Mouse (Mus musculus): ENCODE measurements around the gene Ppp1r11.

Gene Ppp1r11

GRCm38 (mm10) chr17:36958884-36959283 lies 7.3 kb upstream of the Ppp1r11 start:
- DNase-seq, result peak in 1 of 2 experiments; percentile 23

- peak; percentile 93 to 95 for DNase-seq
Observed at GRCm38 (mm10) chr17:36957999-36958743, 6.6 kb upstream of the Ppp1r11 start, which contains the start of the genes Znrd1 and Znrd1as. Gene Znrd1 (minus strand): TSS chr17:36958559. Gene Znrd1as (plus strand): TSS chr17:36958592.

GRCm38 (mm10) chr17:36953062-36953461 lies 1.5 kb upstream of the Ppp1r11 start:
- no peak for DNase-seq

GRCm38 (mm10) chr17:36952631-36953030 lies 1.1 kb upstream of the Ppp1r11 start:
- DNase-seq, result no peak

- no peak for DNase-seq
Observed at GRCm38 (mm10) chr17:36949265-36949664, 2.3 kb downstream of the Ppp1r11 start.

- no peak for DNase-seq
Observed at GRCm38 (mm10) chr17:36948286-36948685, 3.3 kb downstream of the Ppp1r11 start.

- DNase-seq, result peak; percentile 76 to 79
Observed at GRCm38 (mm10) chr17:36947051-36947819, 4.3 kb downstream of the Ppp1r11 start.

- peak in 1 of 2 experiments; percentile 38 for DNase-seq
Observed at GRCm38 (mm10) chr17:36944121-36944775, 7.3 kb downstream of the Ppp1r11 start.

- no peak for DNase-seq
Observed at GRCm38 (mm10) chr17:36943691-36944090, 7.8 kb downstream of the Ppp1r11 start.

GRCm38 (mm10) chr17:36942791-36943471 lies 8.6 kb downstream of the Ppp1r11 start, which contains the start of gene Rnf39:
Gene Rnf39 (plus strand): TSS chr17:36942918.
- DNase-seq, result peak; percentile 36 to 38

- peak; percentile 74 to 78 for DNase-seq
Observed at GRCm38 (mm10) chr17:36942391-36942790, 9.2 kb downstream of the Ppp1r11 start.

- no peak for DNase-seq
Observed at GRCm38 (mm10) chr17:36938056-36938455, 13.5 kb downstream of the Ppp1r11 start.

- DNase-seq, result no peak
Observed at GRCm38 (mm10) chr17:36931806-36932205, 19.7 kb downstream of the Ppp1r11 start.

- no peak for DNase-seq
Observed at GRCm38 (mm10) chr17:36931130-36931529, 20.4 kb downstream of the Ppp1r11 start.

GRCm38 (mm10) chr17:36930233-36930632 lies 21.3 kb downstream of the Ppp1r11 start:
- no peak for DNase-seq

GRCm38 (mm10) chr17:36929236-36929932 lies 22.2 kb downstream of the Ppp1r11 start:
- peak in 1 of 2 experiments; percentile 36 for DNase-seq

- DNase-seq, result no peak
Observed at GRCm38 (mm10) chr17:36927496-36928120, 23.9 kb downstream of the Ppp1r11 start.

GRCm38 (mm10) chr17:36923491-36923890 lies 28.1 kb downstream of the Ppp1r11 start:
- no peak for DNase-seq

- no peak for DNase-seq
Observed at GRCm38 (mm10) chr17:36922715-36923114, 28.8 kb downstream of the Ppp1r11 start.

GRCm38 (mm10) chr17:36920239-36920638 lies 31.3 kb downstream of the Ppp1r11 start:
- no peak for DNase-seq

GRCm38 (mm10) chr17:36915076-36915475 lies 36.5 kb downstream of the Ppp1r11 start:
- DNase-seq, result peak; percentile 77 to 88

Measured in cerebellum, postnatal 14 days (tissue).